Mouse (Mus musculus) midbrain, postnatal 0 days (tissue): ENCODE results near the gene Pinlyp. TPM values are rescaled to one million over a fixed set of nuclear protein-coding genes. Genes with fewer than 3 reads are reported as not detected.
A peak's percentile ranks its signal among the peaks of the same experiment; 100 is the strongest.

Experiments used
- ATAC-seq: fragments of 200-750 bp; cut with Nextera tagmentation; 2 replicates; pipeline ENCODE4 v1.8.0; 2017; ENCODE audit warnings: moderate number of reproducible peaks, mild to moderate bottlenecking, moderate TSS enrichment, moderate library complexity; ENCODE audit not compliant: low FRiP score
- DNase-seq: peaks from one replicate; pipeline ENCODE4 v3.0.0-alpha.2; 2015; ENCODE audit warnings: low spot score
- H3K27ac ChIP-seq: fragments of 300-500 bp; sonication (generic); 2 replicates; pipeline ENCODE4 v1.5.1; 2014; ENCODE audit warnings: low read depth, mild to moderate bottlenecking, low read length, mixed read lengths
- H3K27me3 ChIP-seq: fragments of 300-500 bp; sonication (generic); 2 replicates; pipeline ENCODE4 v1.6.1; 2014; ENCODE audit warnings: low read length, control low read depth, mixed read lengths; ENCODE audit not compliant: insufficient read depth
- H3K36me3 ChIP-seq: fragments of 300-500 bp; sonication (generic); 2 replicates; pipeline ENCODE4 v1.6.1; 2014; ENCODE audit warnings: low read length, control low read depth, mixed read lengths; ENCODE audit not compliant: insufficient read depth
- H3K4me1 ChIP-seq: fragments of 300-500 bp; sonication (generic); 2 replicates; pipeline ENCODE4 v1.6.1; 2014; ENCODE audit warnings: mild to moderate bottlenecking, control low read depth, antibody characterized with exemption, low read length, mixed read lengths; ENCODE audit not compliant: insufficient read depth
- H3K4me2 ChIP-seq: fragments of 300-500 bp; sonication (generic); 2 replicates; pipeline ENCODE4 v1.6.1; 2014; ENCODE audit warnings: low read depth, mild to moderate bottlenecking, low read length, mixed read lengths; ENCODE audit not compliant: poor library complexity, severe bottlenecking
- H3K4me3 ChIP-seq: fragments of 300-500 bp; sonication (generic); 2 replicates; pipeline ENCODE4 v1.5.1; 2014; ENCODE audit warnings: low read depth, mild to moderate bottlenecking, low read length, moderate library complexity
- H3K9ac ChIP-seq: fragments of 300-500 bp; sonication (generic); replicated peaks from 2 replicates; pipeline ENCODE4 v1.6.1; 2014; ENCODE audit warnings: mild to moderate bottlenecking, low read length, moderate library complexity, mixed read lengths; ENCODE audit not compliant: poor library complexity, severe bottlenecking
- H3K9me3 ChIP-seq: fragments of 300-500 bp; sonication (generic); 2 replicates; pipeline ENCODE4 v1.6.1; 2016; ENCODE audit warnings: low read length, control low read depth
- CTCF ChIP-seq: IDR thresholded peaks from 2 replicates; pipeline ENCODE4 v1.5.1; 2016; ENCODE audit warnings: antibody characterized with exemption, mild to moderate bottlenecking
- WGBS: fragments of 180-500 bp; shearing (Covaris S2); extraction: QIAGEN DNeasy Blood & Tissue Kit; methylation state at CpG from one replicate; pipeline ENCODE4 v1.1.7; 2014; 5-methylcytosine and 5-hydroxymethylcytosine counted together
- polyA plus RNA-seq: library from polyadenylated mRNA; unstranded; fragments of >200 nt; fragmentation: Nextera tagmentation; extraction: Ambion mirVana; gene quantifications from 2 replicates; pipeline ENCODE4 v1.2.1, GENCODE M21; 2015
- total RNA-seq: library from RNA; depleted of rRNA; stranded (reverse); fragments of >200 nt; gene quantifications from 2 replicates; pipeline ENCODE4 v1.2.3, GENCODE M21; 2014

The Pinlyp gene
- total and polyA plus RNA-seq, 2 experiments from 2014 or later: not detected

DNA sequence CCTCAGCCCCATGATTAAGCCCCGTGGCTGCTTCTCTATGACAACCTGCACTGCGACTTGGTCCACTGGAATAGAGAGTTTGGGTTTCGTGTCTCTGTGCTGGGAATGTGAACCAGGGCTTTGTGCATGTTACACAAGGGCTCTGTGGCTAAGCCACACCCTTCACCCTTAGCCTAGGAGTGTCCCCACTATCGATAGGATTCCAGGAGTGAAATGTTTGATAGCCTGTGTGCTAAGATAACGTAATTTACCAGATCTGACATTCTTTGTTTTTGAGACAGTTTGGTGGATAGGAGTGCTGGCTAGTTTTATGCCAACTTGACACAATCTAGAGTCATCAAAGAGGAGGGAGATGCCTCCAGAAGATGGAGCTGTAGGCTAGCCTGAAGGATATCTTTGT is 45.8 kb upstream of the Pinlyp start:
- WGBS: 69% methylated on average over 5 of the region's 5 CpGs
- Histone ChIP-seq H3K36me3 (no peaks in the 10 kb centered on the region), H3K9ac (no peak overlapping the region), H3K4me2 (no peak overlapping the region), H3K4me1 (peaks cover 18% of the 10 kb centered on the region; the same call in 1 of the 2 replicates), H3K27me3 (no peaks in the 10 kb centered on the region), H3K9me3 (no peaks in the 10 kb centered on the region), H3K27ac (no peak overlapping the region), H3K4me3 (no peak overlapping the region)
- ATAC-seq (no peak), DNase-seq (no peak)
- TF ChIP-seq CTCF: peak; percentile 60

GRCm38 (mm10) chr7:24588336-24588735 is 42.4 kb upstream of the Pinlyp start:
- 83% methylated on average over 13 of the region's 13 CpGs for WGBS

GRCm38 (mm10) chr7:24587330-24588105 is 41.6 kb upstream of the Pinlyp start, which contains the start of the genes Ethe1 and Zfp575:
Ethe1 (plus strand) TSS chr7:24587543.
Zfp575 (minus strand) TSS chr7:24587641.
- TF ChIP-seq CTCF: no peak
- DNase-seq: peak; percentile 84
- no peaks in the 10 kb centered on the region for H3K4me1 ChIP-seq
- H3K27me3 ChIP-seq: no peaks in the 10 kb centered on the region
- WGBS: 5% methylated on average over 30 of the region's 30 CpGs
- ATAC-seq: peak; percentile 83
- H3K36me3 ChIP-seq: 0 out of 2 replicates have a peak, but pooled peaks cover 3% of the 10 kb centered on the region
- H3K4me2 ChIP-seq: peak within 1 kb of the TSS; percentile 66
- peak within 1 kb of the TSS; percentile 90 for H3K9ac ChIP-seq
- H3K9me3 ChIP-seq: no peaks in the 10 kb centered on the region
- peak within 1 kb of the TSS; percentile 64 for H3K4me3 ChIP-seq
- peak within 1 kb of the TSS; percentile 71 for H3K27ac ChIP-seq

More at GRCm38 (mm10) chr7:24588336-24588735, 42.4 kb upstream of the Pinlyp start:
- H3K27ac ChIP-seq: no peak overlapping the region
- no peak for TF ChIP-seq CTCF
- H3K36me3 ChIP-seq: 0 out of 2 replicates have a peak, but pooled peaks cover 3% of the 10 kb centered on the region
- H3K4me3 ChIP-seq: no peak overlapping the region
- ATAC-seq (no peak), DNase-seq (no peak)
- no peak overlapping the region for H3K4me2 ChIP-seq
- H3K27me3 ChIP-seq: no peaks in the 10 kb centered on the region
- H3K4me1 ChIP-seq: 0 out of 2 replicates have a peak, but pooled peaks cover 3% of the 10 kb centered on the region
- H3K9ac ChIP-seq: no peak overlapping the region
- no peaks in the 10 kb centered on the region for H3K9me3 ChIP-seq

GRCm38 (mm10) chr7:24586828-24587227 is 40.9 kb upstream of the Pinlyp start:
- 8% methylated on average over 8 of the region's 8 CpGs for WGBS
- Histone ChIP-seq H3K27ac (peak overlapping the region; percentile 71; the same call in 1 of the 2 replicates), H3K4me1 (no peaks in the 10 kb centered on the region), H3K4me3 (peak overlapping the region; percentile 64), H3K4me2 (peak overlapping the region; percentile 66), H3K27me3 (no peaks in the 10 kb centered on the region), H3K9ac (peak overlapping the region; percentile 90), H3K9me3 (no peaks in the 10 kb centered on the region), H3K36me3 (0 out of 2 replicates have a peak, but pooled peaks cover 3% of the 10 kb centered on the region)
- no peak for TF ChIP-seq CTCF
- ATAC-seq: peak; percentile 61
- peak; percentile 44 for DNase-seq

GRCm38 (mm10) chr7:24585995-24586394 is 40.1 kb upstream of the Pinlyp start:
- no peak for DNase-seq

GRCm38 (mm10) chr7:24584876-24585275 is 39.0 kb upstream of the Pinlyp start:
- no peak overlapping the region for H3K4me2 ChIP-seq
- no peaks in the 10 kb centered on the region for H3K9me3 ChIP-seq
- H3K9ac ChIP-seq: no peak overlapping the region
- no peak overlapping the region for H3K4me3 ChIP-seq
- no peaks in the 10 kb centered on the region for H3K4me1 ChIP-seq
- 85% methylated on average over 6 of the region's 6 CpGs for WGBS
- H3K36me3 ChIP-seq: 0 out of 2 replicates have a peak, but pooled peaks cover 3% of the 10 kb centered on the region
- no peak for TF ChIP-seq CTCF
- H3K27me3 ChIP-seq: no peaks in the 10 kb centered on the region
- no peak for ATAC-seq
- no peak overlapping the region for H3K27ac ChIP-seq
- no peak for DNase-seq

More at GRCm38 (mm10) chr7:24585995-24586394, 40.1 kb upstream of the Pinlyp start:
- Histone ChIP-seq H3K4me2 (peak overlapping the region; percentile 66), H3K27ac (no peak overlapping the region), H3K36me3 (0 out of 2 replicates have a peak, but pooled peaks cover 3% of the 10 kb centered on the region), H3K4me1 (no peaks in the 10 kb centered on the region), H3K27me3 (no peaks in the 10 kb centered on the region), H3K9me3 (no peaks in the 10 kb centered on the region), H3K9ac (no peak overlapping the region), H3K4me3 (no peak overlapping the region)
- ATAC-seq: 0 out of 2 replicates have a peak, but pooled peaks have one; percentile 2
- TF ChIP-seq CTCF: no peak
- 52% methylated on average over 14 of the region's 16 CpGs for whole genome bisulfite sequencing
